Mouse (Mus musculus): ENCODE results near the gene Trip6. TPM values are rescaled to one million over a fixed set of nuclear protein-coding genes. Genes with fewer than 3 reads are reported as not detected.

The Trip6 gene
- polyA plus RNA-seq, 1 experiment: 10.3 TPM

DNA sequence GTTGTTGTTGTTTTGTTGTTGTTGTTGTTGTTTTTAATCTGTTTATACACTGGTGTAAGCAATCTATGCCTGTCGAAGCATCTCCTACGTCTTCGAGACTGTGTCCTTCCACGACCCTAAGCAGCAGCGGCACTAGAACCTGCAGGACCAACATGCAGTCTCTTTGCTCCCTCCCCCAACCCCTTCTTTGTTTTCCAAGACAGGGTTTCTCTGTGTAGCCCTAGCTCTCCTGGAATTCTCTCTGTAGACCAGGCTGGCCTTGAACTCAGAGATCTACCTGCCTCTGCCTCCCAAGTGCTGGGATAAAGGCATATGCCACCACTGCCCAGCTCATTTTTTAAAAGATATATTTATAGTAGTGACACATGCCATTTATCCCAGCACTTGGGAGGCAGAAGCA is 29.2 kb upstream of the Trip6 start:
- DNase-seq: no peak
- H3K27ac ChIP-seq (ENCODE audit: insufficient read depth, low read length): no peak overlapping the region
- WGBS: 96% methylated on average over 5 of the region's 5 CpGs
- no peak overlapping the region for H3K4me3 ChIP-seq (replicated peaks; ENCODE audit: insufficient read depth, low read depth, low read length)
- TF ChIP-seq POLR2A (IDR thresholded peaks at IDR 0.05; ENCODE audit: borderline replicate concordance, insufficient read depth, low read length) (no peak), CTCF (IDR thresholded peaks at IDR 0.05; ENCODE audit: borderline replicate concordance, insufficient read depth, low read depth, low read length) (no peak)
- no peaks in the 10 kb centered on the region; the same call in 1 of the 2 replicates for H3K27me3 ChIP-seq (ENCODE audit: control insufficient read depth, insufficient read depth, low read length)
- 0 out of 2 replicates have a peak, but pooled peaks cover 4% of the 10 kb centered on the region for H3K4me1 ChIP-seq (ENCODE audit: control insufficient read depth, insufficient read depth, low read length)

DNA sequence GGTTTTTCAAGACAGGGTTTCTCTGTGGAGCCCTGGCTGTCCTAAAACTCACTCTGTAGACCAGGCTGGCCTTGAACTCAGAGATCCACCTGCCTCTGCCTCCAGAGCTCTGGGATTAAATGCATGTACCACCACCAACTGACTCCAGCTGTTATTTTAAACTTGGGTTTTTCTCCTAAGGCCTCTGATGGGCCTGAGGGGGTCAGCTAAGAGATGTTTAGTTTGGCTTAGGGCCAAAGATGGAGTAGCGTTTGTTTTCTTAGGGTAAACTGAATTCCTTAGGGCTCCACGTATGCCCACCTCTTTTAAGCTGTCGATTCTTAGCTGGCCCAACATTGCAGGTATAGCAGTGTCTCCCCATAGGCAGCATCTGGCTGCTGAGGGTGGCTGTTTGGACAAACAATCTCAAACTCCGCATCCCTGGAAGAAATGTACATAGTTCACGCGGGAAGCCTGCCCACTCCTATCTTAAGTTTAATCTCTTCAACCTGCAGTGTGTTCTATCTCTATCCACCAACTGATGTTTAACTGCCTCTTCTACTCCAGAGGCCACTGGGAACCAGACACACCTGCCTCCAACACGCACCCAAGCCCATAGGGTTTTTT is 28.3 kb upstream of the Trip6 start:
- no peak for DNase-seq
- 74% methylated on average over 7 of the region's 7 CpGs for WGBS
- 0 out of 2 replicates have a peak, but pooled peaks cover 7% of the 10 kb centered on the region for H3K4me1 ChIP-seq (ENCODE audit: control insufficient read depth, insufficient read depth, low read length)
- H3K27me3 ChIP-seq (ENCODE audit: control insufficient read depth, insufficient read depth, low read length): no peaks in the 10 kb centered on the region; the same call in 1 of the 2 replicates
- no peak for TF ChIP-seq CTCF (IDR thresholded peaks at IDR 0.05; ENCODE audit: borderline replicate concordance, insufficient read depth, low read depth, low read length)
- no peak for TF ChIP-seq POLR2A (IDR thresholded peaks at IDR 0.05; ENCODE audit: borderline replicate concordance, insufficient read depth, low read length)
- H3K27ac ChIP-seq (ENCODE audit: insufficient read depth, low read length): no peak overlapping the region
- H3K4me3 ChIP-seq (replicated peaks; ENCODE audit: insufficient read depth, low read depth, low read length): no peak overlapping the region

DNA sequence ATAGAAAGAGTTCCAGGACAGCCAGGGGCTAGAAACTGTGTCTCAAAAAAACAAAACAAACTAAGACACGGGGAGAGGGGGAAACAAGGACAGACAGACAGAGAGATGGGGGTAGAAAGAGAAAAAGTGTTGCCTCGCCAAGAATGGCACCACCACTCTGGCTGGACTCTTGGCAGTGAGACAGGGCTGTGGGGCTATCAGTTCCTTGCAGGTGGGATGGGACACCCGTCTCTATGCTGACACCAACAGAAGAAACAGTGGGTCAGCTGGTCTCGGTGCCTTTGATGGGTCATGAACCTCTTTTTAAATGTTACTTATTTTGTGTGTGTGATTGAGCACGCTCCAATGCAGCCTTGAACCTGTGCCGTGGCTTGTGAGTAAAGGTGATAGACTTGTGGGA is 26.0 kb upstream of the Trip6 start:
- TF ChIP-seq CTCF (IDR thresholded peaks at IDR 0.05; ENCODE audit: borderline replicate concordance, insufficient read depth, low read depth, low read length) (no peak), POLR2A (IDR thresholded peaks at IDR 0.05; ENCODE audit: borderline replicate concordance, insufficient read depth, low read length) (no peak)
- whole genome bisulfite sequencing: 75% methylated on average over 6 of the region's 6 CpGs
- no peaks in the 10 kb centered on the region for H3K27me3 ChIP-seq (ENCODE audit: control insufficient read depth, insufficient read depth, low read length)
- H3K27ac ChIP-seq (ENCODE audit: insufficient read depth, low read length): peak overlapping the region; percentile 69
- no peak for DNase-seq
- no peak overlapping the region for H3K4me3 ChIP-seq (replicated peaks; ENCODE audit: insufficient read depth, low read depth, low read length)
- 0 out of 2 replicates have a peak, but pooled peaks cover 7% of the 10 kb centered on the region for H3K4me1 ChIP-seq (ENCODE audit: control insufficient read depth, insufficient read depth, low read length)

DNA sequence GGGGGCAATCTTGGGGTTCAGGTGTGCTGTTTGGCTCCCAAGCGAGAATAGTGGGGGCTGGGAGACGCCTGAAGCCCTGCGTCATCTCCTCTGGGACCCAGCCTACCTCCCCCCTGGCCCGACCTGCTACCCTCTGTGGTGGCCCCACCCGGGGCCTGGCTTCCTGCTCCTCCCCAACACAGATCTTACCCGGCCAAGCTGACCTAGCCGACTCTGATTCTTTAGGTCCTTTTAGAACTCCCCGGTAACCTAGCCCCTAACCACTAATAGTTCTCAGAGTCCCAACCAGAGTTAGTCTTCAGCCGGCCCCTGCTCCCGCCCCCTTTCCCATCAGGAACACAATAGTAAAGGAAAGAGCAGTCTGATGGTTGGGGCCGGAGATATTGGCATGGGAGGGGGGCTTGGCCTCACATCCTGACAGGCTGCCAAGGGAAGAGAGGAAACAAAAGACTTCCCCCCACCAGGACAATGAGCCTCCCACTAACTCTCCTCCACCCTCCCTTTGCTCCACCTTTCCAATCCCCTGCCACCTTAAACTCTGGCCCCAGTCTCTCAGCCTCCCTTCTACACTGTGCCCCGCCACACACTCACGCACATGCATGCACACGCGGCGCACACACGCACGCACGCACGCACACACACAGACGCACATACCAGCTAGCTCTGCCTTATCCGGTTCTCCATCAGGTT is 25.2 kb upstream of the Trip6 start:
- H3K4me3 ChIP-seq (replicated peaks; ENCODE audit: insufficient read depth, low read depth, low read length): peak overlapping the region; percentile 94
- peak overlapping the region; percentile 69 for H3K27ac ChIP-seq (ENCODE audit: insufficient read depth, low read length)
- TF ChIP-seq POLR2A (IDR thresholded peaks at IDR 0.05; ENCODE audit: borderline replicate concordance, insufficient read depth, low read length): peak; percentile 46; the same call in 1 of the 2 replicates
- no peak for TF ChIP-seq CTCF (IDR thresholded peaks at IDR 0.05; ENCODE audit: borderline replicate concordance, insufficient read depth, low read depth, low read length)
- 0 out of 2 replicates have a peak, but pooled peaks cover 7% of the 10 kb centered on the region for H3K4me1 ChIP-seq (ENCODE audit: control insufficient read depth, insufficient read depth, low read length)
- WGBS: 6% methylated on average over 22 of the region's 22 CpGs
- peak; percentile 46 to 47 for DNase-seq
- H3K27me3 ChIP-seq (ENCODE audit: control insufficient read depth, insufficient read depth, low read length): no peaks in the 10 kb centered on the region

DNA sequence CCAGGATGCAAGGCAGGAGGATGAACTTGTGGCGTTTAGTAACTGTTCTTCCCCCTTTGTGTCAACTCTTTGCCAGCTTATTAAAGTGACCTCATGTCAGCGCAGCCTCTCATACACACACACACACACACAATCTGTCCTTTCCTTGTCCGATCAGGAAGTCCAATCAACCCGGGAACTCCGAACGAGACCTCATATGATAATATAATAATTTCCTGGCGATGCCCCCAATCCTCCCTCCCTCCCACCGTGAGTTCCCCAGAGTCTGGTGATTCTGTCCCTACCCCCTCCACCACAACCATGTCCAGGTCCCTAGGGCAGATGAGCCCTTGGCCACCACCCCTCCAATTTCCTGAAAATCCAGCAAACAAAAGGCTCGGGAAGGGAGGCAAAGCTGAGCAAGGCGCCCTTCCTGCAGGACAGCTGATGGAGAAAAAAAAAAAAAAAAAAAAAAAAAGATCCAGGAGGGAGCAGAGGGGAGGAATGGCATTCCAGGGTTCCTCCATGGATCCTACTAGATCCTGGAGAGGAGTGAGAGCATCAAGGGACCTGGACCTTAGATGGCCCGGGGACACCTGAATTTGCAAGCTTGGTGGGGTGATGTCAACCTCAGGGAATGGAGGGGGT is 24.6 kb upstream of the Trip6 start:
- Histone ChIP-seq H3K4me3 (replicated peaks; ENCODE audit: insufficient read depth, low read depth, low read length) (peak overlapping the region; percentile 94), H3K4me1 (ENCODE audit: control insufficient read depth, insufficient read depth, low read length) (0 out of 2 replicates have a peak, but pooled peaks cover 7% of the 10 kb centered on the region), H3K27me3 (ENCODE audit: control insufficient read depth, insufficient read depth, low read length) (no peaks in the 10 kb centered on the region), H3K27ac (ENCODE audit: insufficient read depth, low read length) (peak overlapping the region; percentile 69)
- 1% methylated on average over 11 of the region's 11 CpGs for WGBS
- TF ChIP-seq POLR2A (IDR thresholded peaks at IDR 0.05; ENCODE audit: borderline replicate concordance, insufficient read depth, low read length): no peak; the same call in 1 of the 2 replicates
- TF ChIP-seq CTCF (IDR thresholded peaks at IDR 0.05; ENCODE audit: borderline replicate concordance, insufficient read depth, low read depth, low read length): no peak
- no peak for DNase-seq

DNA sequence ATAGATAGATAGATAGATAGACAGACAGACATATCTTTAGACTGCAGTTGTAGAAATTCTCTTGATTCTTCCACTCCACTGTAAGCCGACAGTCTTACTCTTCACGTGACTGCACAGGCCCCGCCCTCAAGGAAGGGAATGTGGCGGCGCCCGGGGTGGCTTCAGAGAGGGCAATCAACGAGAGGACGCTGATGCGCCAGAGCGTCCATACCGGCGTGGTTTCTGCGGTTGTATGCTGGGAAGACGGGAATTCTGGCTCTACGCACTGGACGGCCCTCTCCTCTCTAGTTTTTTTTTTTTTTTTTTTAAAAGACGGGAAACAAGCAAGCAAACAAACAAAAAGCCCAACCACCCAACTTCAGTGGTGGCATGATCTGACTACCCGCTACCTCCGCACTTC is 24.1 kb upstream of the Trip6 start:
- peak; percentile 47; the same call in 1 of the 2 replicates for TF ChIP-seq POLR2A (IDR thresholded peaks at IDR 0.05; ENCODE audit: borderline replicate concordance, insufficient read depth, low read length)
- TF ChIP-seq CTCF (IDR thresholded peaks at IDR 0.05; ENCODE audit: borderline replicate concordance, insufficient read depth, low read depth, low read length): no peak
- H3K27ac ChIP-seq (ENCODE audit: insufficient read depth, low read length): peak overlapping the region; percentile 69
- H3K4me3 ChIP-seq (replicated peaks; ENCODE audit: insufficient read depth, low read depth, low read length): peak overlapping the region; percentile 94
- no peaks in the 10 kb centered on the region for H3K27me3 ChIP-seq (ENCODE audit: control insufficient read depth, insufficient read depth, low read length)
- DNase-seq: peak; percentile 91 to 94
- 0 out of 2 replicates have a peak, but pooled peaks cover 7% of the 10 kb centered on the region for H3K4me1 ChIP-seq (ENCODE audit: control insufficient read depth, insufficient read depth, low read length)
- WGBS: under 1% methylated on average over 19 of the region's 19 CpGs

DNA sequence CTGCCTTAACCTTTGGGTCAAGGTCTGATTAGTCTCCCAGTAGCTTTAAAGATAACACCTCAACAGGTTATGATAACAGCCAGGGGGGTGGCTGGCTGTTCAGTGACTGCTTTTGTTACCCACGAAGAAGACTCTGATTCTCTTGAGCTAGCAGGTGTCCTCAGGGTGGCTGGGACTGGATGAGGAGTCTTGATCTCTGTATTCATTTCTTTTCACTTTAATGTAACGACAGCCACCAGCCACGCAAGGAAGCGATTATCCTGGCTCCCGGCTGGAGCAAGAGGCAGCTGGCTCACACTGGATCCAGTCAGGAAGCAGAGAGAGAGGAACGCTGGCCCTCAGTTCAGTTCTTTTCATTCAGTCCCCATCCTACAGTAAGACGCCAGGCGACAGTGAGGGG is 23.0 kb upstream of the Trip6 start:
- 51% methylated on average over 8 of the region's 8 CpGs for WGBS
- TF ChIP-seq POLR2A (IDR thresholded peaks at IDR 0.05; ENCODE audit: borderline replicate concordance, insufficient read depth, low read length) (no peak), CTCF (IDR thresholded peaks at IDR 0.05; ENCODE audit: borderline replicate concordance, insufficient read depth, low read depth, low read length) (no peak)
- no peak overlapping the region for H3K4me3 ChIP-seq (replicated peaks; ENCODE audit: insufficient read depth, low read depth, low read length)
- no peak overlapping the region for H3K27ac ChIP-seq (ENCODE audit: insufficient read depth, low read length)
- DNase-seq: no peak
- no peaks in the 10 kb centered on the region for H3K27me3 ChIP-seq (ENCODE audit: control insufficient read depth, insufficient read depth, low read length)
- H3K4me1 ChIP-seq (ENCODE audit: control insufficient read depth, insufficient read depth, low read length): 0 out of 2 replicates have a peak, but pooled peaks cover 7% of the 10 kb centered on the region

Data from cerebellum, adult 2 months (tissue).